Mouse (Mus musculus): Measurements from ENCODE around the gene Sh3bp5.

GRCm38 (mm10) chr14:31464176-31464575 lies 28.3 kb upstream of the Sh3bp5 start:
- TF ChIP-seq CTCF (IDR thresholded peaks at IDR 0.05; ENCODE audit: borderline replicate concordance, control insufficient read depth, extremely low read depth, insufficient read depth, low read length, poor library complexity) (no peak), POLR2A (IDR thresholded peaks at IDR 0.05; ENCODE audit: control insufficient read depth, extremely low read depth, insufficient read depth, low read length, poor library complexity) (no peak)

Data from thymus, adult 2 months (tissue).